Mouse (Mus musculus) brain, embryonic 14.5 days (tissue): ENCODE results near the gene Spata17.

Experiments used
- CTCF ChIP-seq: fragments of 200-500 bp; IDR thresholded peaks from 2 replicates; pipeline ENCODE4 v1.5.1; 2012; ENCODE audit warnings: inconsistent platforms, mild to moderate bottlenecking, moderate library complexity, borderline replicate concordance; ENCODE audit not compliant: insufficient read depth, insufficient read length; ENCODE audit errors: extremely low read depth
- POLR2A ChIP-seq: fragments of 200-500 bp; IDR thresholded peaks from 2 replicates; pipeline ENCODE4 v1.6.1; 2012; ENCODE audit warnings: mild to moderate bottlenecking, inconsistent platforms, borderline replicate concordance; ENCODE audit not compliant: poor library complexity, insufficient read depth, insufficient read length, severe bottlenecking; ENCODE audit errors: extremely low read depth

DNA sequence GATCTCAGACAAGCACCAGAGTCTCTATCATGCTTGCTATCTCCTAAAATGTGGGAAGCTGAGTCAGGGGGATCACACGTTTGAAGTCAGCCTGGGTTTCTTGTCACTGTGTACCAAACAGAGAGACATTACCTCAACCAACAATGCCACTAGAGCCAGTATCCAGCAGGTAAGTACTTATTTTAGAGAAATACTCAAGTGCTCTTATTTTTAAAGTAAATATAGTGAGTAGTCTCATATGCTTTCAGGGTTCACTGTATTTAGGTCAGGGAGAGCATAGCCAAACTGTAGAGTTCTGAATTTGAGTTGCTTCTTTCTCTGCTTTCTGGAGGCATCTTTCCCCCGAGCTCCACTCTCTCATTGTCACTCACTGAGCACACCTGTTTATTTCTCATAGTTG is 160.9 kb downstream of the Spata17 start:
- TF ChIP-seq POLR2A (no peak), CTCF (no peak)
